Mouse (Mus musculus) left cerebral cortex, postnatal 14 days (tissue): ENCODE results near the gene Ccdc116. TPM values are rescaled to one million over a fixed set of nuclear protein-coding genes. Genes with fewer than 3 reads are reported as not detected.

ENCODE experiments used
- DNase-seq, 2 experiments: peaks; one replicate each; pipeline ENCODE4 v3.0.0; 2021 to 2022; ENCODE audit warnings: low spot score in 2 of 2, mixed read lengths in 1 of 2
- intact Hi-C: fragments of 180-260 bp; cut with DNase I; formaldehyde crosslinking; loops from one replicate; pipeline ENCODE4 v1.15.1; 2025
- microRNA-seq, 2 experiments: library from miRNA; unstranded; fragments of <30 nt; microRNA quantifications; one replicate each; pipeline ENCODE4 v1.2.0; 2022
- total RNA-seq, 2 experiments: library from RNA; stranded (reverse); gene quantifications; 2 replicates each; pipeline ENCODE4 v1.2.3; 2021

Gene Ccdc116
- total RNA-seq, 2 experiments from 2014 or later: 4.6 to 5.4 TPM

DNA sequence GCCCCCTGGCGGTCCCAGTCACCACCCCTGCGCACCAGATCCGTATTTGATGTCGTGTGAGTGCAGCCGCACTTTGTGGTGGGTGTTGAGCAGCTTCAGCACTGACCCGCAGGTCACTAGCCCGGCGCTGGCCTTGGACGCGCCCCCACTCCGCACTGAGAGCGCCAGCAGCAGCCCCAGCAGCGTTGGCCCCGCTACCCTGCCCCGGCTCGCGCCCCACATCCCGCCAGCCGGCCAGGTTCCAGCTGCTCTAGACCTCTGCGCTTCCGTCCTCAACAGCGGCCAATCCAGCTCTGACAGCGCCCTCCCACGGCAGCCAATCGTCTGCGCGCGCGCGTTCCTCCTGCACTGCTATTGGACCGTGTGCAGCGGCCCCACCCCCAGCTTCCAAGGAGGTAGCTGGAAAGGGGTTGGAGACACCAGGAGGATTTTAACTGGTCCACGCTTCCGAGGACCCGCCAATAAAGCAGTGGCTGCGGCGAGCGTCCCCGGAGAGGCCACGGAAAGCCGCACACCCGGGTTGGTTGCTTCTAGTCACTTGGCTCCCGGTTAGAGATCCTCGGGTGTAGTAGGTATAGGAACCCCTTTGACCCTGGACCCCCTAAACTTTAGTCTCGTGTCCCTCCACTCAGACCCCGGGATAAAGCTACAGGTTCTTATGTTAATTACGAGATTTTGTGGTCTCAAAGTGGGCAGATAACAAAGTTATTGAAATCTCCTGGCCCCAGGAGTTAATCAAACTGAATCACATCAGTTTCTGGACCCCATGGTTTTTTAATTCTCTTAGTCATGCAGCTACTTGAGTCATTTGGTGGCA is 14.7 kb downstream of the Ccdc116 start, which contains the start of gene Sdf2l1:
Gene Sdf2l1 (minus strand): TSS at position 295 of the 817 bp plus-strand sequence.
- intact Hi-C loops: loop anchor here (5.0 kb wide), 1 partner anchor 145 kb away; the partner anchor contains the start of gene Tmem191c
- DNase-seq: peak; percentile 98

DNA sequence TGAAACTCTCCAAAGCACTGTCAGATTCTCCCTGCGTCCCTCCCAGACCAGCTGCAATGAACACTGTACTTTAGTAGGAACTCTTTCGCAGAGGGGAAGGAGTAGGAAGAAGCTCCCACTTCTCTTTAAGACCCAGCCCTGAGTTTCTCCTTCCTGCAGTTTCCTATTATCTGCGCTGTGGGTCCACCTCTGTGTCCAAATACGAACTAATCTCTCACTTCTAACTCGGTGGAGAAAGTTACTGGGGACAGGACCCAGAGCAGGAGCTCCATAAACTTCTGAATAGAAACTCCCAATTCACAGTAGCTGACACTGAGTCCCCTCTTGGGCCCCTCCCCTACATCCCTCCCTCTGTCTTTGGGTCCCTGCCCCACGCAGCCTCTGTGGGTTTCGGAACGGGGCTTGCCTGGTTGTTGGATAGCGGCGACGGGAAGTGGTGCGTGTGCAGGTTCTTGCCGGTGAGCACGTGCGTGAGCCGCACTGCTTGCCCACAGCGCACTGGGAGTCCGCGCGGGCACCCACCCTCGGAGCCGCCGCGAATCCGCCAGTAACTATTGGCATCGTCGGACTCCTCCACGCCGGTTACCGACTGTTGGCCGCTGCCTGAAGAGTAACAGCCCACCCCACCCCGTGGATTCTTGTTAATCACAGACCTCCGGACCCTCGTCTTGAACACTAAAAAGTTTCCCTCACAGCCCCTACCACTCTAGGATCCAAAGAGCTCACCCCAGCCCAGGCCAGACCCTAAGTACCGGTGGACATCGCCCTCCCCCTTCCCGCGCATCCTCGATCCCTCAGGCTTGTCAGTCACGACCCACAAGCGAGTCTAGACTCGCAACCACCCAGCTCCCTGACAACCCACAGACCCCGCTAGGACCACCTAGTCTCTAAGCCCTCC is 15.6 kb downstream of the Ccdc116 start:
- intact Hi-C loops: loop anchor here (5.0 kb wide), 1 partner anchor 146 kb away; the partner anchor contains the start of gene Tmem191c
- DNase-seq: no peak

DNA sequence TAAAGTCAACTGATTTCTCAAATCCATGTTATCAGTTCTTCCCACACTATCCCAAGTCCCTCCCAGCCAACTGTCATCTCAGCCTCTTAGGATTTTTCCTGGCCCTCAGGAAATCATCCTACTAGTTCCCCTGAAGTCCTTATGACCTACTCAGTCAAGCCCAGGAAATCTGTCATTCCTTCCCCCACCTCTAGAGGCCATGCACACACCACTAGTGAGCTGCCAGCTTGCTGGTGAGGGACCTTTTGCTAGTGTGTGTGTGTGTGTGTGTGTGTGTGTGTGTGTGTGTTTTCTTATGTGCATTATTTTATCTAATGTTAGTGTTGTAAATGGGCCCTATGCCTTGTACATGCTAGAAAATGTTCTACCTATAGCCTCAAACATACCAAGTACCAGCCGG is 19.7 kb downstream of the Ccdc116 start:
- DNase-seq: peak; percentile 56 to 65
- intact Hi-C loops: loop anchor here (2.0 kb wide), 1 partner anchor 82 kb away; the partner anchor contains the start of gene Rimbp3

DNA sequence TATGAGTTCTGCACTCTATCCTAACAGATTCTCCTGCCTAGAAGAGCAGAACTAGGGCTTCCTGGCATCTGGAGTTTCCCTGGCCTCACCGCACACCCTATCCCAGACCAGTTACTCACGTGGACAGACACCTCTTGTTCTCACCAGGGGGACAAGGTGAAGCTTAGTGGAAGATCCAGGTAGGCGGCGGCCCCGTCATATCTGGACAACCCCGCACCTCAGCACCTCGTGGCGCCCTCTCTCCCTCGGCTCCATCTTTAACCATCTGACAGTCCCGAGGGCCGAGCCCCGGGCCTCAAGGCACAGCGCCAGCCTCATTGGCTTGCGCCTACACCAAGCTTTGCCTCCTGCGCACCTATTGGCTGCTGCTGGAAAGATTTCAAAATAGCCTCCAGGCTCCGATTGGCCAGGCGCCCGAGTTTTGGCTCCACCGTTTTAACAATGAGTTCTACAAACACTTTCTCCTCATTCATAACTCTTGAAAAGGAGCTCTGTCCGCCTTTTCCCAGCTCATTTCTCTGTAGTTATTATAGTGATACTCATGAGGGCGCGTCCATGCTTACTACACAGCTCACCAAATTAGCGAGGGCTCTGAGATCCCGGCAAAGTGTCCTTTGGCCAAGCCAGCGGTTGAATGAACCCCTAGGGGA is 22.0 kb downstream of the Ccdc116 start, which contains the start of gene 2610318N02Rik:
Gene 2610318N02Rik (minus strand): TSS at position 297 of the 650 bp plus-strand sequence.
- DNase-seq: peak; percentile 72 to 84
- intact Hi-C loops: no loop called here

DNA sequence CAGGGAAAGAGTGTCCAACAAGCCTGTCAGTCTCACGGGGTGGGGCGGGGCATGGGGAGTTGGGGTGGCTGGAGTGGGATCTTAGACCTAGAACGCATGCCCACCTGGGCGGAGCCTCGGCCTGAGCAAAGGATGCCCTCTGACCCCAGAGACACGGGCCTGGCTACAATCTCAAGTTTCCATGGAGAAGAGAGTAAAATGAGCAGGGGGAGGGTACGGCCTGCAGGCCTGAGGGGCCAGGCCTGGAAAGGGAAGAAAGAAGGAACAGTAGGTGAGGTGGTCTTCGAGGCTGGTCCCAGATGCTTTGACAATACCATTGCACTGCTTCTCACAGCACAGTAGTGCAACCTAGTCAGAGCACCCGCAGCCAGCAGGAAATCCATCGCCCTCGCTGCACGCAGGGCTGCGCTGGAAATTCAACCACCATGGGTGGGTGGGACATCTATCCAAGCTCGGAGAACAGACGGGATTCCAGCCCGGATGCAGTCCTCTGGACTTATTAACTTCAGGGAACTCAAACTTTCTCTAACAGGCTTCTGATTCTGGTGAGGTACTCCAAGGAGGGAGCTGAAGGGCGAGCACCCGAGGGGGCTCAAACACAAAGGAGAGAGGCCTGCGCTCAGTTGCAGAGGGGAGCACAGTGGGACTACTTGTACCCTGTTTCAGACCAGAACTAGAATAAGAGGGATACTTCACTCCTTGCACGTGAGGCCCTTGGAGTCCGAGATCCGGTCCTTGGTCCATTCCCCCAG is 22.7 kb downstream of the Ccdc116 start:
- no peak for DNase-seq
- intact Hi-C loops: no loop called here

DNA sequence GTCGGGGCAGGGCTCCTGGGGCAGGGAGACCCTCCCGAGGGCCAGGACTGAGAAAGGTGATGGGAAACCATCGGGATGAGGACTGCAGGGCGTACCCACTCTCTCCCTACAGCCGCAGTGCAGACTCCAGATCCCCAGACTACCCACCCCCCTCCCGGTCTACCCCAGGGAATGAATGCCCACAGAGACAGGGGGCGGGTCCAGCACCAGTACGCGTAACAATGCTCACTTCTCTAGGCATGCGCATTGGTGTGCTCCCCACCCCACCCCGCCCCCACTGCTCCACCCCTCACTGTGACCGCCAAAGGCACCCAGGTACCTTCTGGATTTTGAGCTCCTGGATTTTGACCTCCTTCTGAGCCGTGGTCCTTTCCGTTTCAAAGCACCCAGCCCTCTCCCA is 25.5 kb downstream of the Ccdc116 start:
- no peak for DNase-seq
- intact Hi-C loops: no loop called here

DNA sequence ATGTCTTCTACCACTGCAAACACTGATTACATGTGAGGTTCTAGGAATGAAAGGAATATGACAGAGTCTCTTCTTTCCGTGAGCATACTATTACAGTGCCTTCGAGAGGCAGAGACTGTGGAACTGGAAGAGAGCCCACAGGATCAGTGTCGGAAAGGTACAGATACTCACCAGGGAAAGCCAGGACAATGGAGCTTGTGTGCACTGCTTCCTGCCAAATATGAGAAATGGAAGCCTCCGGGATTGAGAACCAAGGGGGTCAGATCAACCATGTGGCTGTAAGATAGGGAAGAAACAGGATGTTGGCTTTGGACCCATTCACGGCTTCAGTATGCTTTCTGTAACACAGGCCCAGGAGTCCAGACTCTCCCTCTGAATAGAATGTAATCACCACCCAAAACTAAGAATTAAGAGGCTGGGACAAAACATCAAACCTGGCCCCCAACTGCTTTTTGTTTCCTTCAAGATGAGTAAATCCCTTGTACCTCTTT is 29.7 kb downstream of the Ccdc116 start:
- intact Hi-C loops: no loop called here
- no peak for DNase-seq

DNA sequence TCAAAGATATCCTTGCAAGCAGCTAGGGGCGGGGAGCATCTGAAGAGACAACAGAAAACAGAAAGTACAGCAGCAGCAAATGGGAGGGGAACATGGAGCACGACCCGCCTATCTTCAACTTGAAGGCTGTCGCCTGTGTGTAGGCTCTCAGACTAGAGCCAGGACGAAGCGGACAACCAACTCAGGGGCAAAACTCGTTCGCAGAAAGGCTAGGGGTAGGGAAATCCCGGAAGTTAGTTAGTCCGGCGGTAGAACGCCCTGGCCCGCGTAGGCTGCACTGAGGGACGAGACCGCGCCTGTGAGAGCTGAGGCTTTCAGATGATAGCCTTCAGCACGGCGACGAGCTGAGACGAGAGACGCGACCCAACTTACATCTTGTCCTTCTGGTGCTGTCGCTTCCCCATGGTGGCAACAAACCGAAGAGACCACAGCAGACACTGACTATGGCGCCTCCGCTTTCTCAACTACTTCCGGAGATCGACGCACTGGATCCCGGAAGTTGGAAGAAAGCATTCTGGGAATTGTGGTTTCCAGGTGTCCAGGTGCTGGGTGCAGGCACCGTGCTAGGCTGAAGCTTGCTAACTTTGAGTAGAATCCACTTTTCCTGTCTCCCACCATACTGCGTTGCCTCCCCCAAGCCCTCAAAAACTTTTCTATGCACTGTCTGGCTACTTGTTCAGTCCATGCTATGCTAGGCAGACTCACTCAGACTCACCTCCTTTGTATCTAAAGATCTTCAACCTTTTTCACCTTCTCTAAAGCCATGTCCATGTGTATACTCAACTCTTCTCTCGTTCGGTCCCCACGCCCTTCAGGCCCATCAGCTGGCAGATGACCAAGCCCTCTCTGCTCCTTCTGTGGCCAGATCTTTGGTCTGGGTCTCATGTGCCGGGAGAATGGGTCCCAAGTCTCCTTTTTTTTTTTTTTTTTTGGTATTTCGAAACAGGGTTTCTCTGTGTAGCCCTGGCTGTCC is 36.0 kb downstream of the Ccdc116 start, which contains the start of gene Ppil2:
Gene Ppil2 (minus strand): TSS at position 487 of the 973 bp plus-strand sequence.
- intact Hi-C loops: no loop called here

DNA sequence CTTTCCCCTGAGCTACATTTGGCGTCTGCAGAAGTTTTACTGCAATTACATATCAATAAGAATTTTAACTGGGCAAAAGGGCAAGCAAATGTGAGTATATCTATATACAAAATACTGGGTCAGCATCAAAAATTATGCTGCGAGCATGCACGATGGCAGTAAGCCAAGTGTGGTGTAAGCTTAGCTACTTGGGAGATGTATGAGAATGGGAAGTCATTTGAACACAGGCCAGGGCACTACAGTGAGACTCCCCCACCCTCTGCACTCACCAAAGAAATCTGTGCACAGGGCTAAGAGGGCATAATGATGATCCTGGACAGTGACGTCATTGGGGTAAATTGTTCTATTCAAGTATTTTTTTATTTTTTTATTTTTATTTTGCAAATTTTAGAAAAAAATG is 42.4 kb downstream of the Ccdc116 start:
- intact Hi-C loops: no loop called here
- DNase-seq: no peak

More for the DNA sequence above, 36.0 kb downstream of the Ccdc116 start, which contains the start of gene Ppil2:
- DNase-seq: peak; percentile 62 to 75

DNA sequence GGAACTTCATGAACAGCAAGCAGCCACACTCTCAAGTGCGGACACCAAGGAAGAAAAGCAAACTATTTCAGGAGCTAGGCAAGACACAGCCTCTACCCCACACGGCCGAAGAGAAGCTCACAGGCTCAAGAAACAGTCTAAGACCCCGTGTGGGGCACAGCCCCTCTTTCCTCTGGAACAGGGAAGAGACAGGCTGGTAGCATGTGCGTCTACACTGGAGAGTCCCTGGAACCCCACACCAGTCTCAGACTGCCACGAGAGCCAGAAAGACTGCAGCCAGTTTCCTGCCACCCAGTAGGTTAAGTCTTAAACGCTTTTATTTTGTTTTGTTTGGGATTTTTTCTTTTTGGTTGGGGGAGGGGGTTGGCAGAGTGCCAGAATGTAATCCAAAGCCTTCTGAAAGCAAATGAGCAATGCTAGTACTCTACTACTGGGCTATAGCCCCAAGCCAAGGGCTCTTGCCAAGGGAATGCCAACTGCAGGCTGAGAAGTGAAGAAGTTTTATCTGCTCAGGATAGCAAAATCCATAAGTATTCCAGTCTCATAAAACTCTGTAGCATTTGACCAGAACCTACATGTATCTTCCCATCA is 44.3 kb downstream of the Ccdc116 start:
- intact Hi-C loops: no loop called here
- no peak for DNase-seq

DNA sequence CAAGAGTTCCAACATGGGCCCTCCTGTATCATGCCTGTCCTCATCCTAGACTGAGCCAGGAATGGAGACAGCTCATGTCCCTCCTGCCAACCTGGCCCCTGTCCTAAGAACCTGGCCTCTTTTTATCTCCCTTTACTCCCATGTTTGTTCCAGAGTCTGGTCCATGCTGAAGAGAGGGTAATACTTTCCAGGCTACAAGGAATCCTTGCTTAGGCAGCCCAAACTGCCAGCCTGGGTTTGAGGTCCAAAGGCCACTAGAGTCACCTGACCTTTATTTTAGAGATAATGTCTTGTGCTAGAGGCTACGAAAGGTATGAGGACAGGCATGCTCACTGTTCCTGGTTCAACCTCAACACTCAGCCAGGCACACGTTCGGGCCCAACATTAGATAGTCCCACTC is 50.1 kb downstream of the Ccdc116 start:
- no peak for DNase-seq
- intact Hi-C loops: no loop called here

Small RNAs within 50 kb of the gene (microRNA-seq; reads per million reads assigned to microRNA genes)
- 285 to 326 reads per million in 2 experiments for gene Mir130b
- 5.0 to 9.8 reads per million in 2 experiments for gene Mir301b

Other genes with a start within 250 kb of the Ccdc116 start
- gene Mapk1, start 163.8 kb downstream of the Ccdc116 start, total RNA-seq: 100 to 1,000 TPM; 524 to 615 TPM
- 10 to 100 TPM; 61.7 to 62.2 TPM for gene Ypel1, start 77.5 kb downstream of the Ccdc116 start, total RNA-seq
- gene Ppil2, start 36.0 kb downstream of the Ccdc116 start, total RNA-seq: 10 to 100 TPM; 84.7 to 85.2 TPM
- 1 to 10 TPM; 2.3 to 3.0 TPM for gene 2610318N02Rik, start 22.1 kb downstream of the Ccdc116 start, total RNA-seq
- gene Sdf2l1, start 14.8 kb downstream of the Ccdc116 start, total RNA-seq: 10 to 100 TPM; 16.8 to 23.1 TPM
- gene Ydjc, start 2.6 kb downstream of the Ccdc116 start, total RNA-seq: 10 to 100 TPM; 37.4 to 38.2 TPM
- gene Ube2l3, start 55.4 kb upstream of the Ccdc116 start, total RNA-seq: 100 to 1,000 TPM; 143 to 144 TPM
- gene Rimbp3, start 61.4 kb upstream of the Ccdc116 start, total RNA-seq: 1 to 10 TPM; 1.5 to 1.8 TPM
- gene Hic2, start 86.3 kb upstream of the Ccdc116 start, total RNA-seq: 1 to 10 TPM; 4.8 to 5.0 TPM
- 100 to 1,000 TPM; 118 to 134 TPM for gene Tmem191c, start 128.8 kb upstream of the Ccdc116 start, total RNA-seq
- gene Serpind1, start 184.1 kb upstream of the Ccdc116 start, total RNA-seq: 1 to 10 TPM; 1.8 TPM